Mouse (Mus musculus): ENCODE data around the gene Mrpl48.

Mrpl48 gene

DNA sequence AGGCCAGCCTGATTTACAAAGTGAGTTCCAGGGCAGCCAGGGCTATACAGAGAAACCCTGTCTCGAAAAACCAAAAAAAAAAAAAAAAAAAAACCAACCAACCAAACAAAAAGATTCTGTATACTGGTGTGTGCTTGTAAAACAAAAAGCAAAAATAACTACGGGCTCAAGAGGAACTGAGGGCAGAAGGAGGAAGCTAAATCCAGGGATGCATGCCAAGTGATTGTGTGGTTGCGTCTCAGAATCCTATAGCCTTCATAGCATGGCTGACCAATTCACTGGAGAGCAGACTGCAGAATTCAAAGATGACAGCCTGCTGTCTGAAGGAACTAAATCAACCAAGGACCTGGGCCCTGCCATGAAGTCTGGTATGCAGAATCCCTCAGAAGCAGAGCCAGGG lies 73.9 kb downstream of the Mrpl48 start:
- no peak for DNase-seq (ENCODE audit: low spot score in 2 of 2)

DNA sequence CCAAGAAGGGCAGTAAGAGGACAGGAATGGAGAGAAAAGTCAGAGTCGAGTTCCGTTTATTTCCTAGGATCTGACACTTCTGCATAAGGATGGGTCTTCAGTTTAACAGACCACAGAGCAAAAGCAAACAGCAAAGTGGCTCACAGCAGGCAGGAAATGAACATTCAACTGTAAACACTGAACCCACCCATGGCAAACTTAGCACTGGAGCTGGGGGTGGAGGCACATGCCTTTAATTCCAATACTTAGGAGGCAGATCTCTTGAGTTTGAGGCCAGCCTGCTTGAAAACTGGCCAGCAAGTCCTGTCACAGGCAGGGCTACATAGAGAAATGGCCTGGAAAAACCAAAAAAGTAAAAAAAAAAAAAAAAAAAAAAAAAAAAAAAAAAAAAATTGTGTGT lies 74.6 kb downstream of the Mrpl48 start:
- no peak for DNase-seq (ENCODE audit: low spot score in 2 of 2)

DNA sequence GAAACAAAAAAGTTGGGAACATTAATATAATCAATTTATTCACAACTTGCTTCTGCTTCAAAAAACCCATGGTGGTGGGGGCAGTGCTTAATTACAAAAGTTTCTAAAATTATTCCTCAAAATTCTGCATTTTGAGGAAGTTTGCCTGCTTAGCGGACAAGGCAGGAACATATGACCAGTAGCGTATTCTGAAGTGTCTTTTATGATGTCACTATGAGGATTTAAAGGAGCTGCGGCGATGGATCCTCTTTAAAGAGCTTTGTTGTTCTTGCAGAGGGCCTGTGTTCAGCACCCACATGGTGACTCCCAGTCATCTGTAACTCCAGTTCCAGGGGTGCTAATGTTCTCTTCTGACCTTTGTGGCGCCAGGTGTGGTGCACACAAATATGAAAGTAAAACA lies 77.3 kb downstream of the Mrpl48 start:
- DNase-seq (ENCODE audit: low spot score in 2 of 2), result no peak

DNA sequence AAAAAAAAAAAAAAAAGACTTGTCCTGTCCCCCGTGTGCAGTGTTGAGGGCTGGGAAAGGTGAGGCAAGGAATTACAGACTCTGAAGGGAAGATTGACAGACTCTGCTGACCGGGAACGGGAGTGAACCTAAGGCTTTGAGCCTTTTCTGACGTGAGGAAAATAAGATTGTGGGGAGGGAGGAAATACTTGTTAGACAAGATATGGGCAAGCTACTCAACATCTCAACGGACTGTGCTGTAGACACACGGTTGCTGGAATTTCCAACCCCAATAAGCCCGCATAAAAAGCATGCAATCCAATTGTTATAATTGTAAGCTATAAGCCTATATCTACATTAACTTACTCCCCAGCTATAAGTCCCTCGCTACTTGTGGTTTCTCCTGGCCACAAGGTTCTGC lies 83.4 kb downstream of the Mrpl48 start:
- no peak for DNase-seq (ENCODE audit: low spot score in 2 of 2)

DNA sequence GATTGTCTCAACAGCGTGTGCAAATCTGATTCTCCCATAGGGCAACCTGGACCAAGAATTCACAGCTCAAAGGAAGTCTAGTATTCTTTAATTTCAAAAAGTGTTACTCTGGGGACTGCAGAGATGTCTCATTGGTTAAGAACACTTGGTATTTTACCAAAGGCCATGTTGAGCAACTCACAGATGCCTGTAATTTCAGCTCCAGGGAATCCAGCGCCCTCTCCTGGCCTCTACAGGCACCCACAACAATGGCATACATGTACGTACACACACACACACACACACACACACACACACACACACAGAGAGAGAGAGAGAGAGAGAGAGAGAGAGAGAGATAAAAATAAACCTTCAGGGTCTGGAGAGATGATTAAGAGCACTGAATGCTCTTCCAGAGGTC lies 85.9 kb downstream of the Mrpl48 start:
- no peak for DNase-seq (ENCODE audit: low spot score in 2 of 2)

DNA sequence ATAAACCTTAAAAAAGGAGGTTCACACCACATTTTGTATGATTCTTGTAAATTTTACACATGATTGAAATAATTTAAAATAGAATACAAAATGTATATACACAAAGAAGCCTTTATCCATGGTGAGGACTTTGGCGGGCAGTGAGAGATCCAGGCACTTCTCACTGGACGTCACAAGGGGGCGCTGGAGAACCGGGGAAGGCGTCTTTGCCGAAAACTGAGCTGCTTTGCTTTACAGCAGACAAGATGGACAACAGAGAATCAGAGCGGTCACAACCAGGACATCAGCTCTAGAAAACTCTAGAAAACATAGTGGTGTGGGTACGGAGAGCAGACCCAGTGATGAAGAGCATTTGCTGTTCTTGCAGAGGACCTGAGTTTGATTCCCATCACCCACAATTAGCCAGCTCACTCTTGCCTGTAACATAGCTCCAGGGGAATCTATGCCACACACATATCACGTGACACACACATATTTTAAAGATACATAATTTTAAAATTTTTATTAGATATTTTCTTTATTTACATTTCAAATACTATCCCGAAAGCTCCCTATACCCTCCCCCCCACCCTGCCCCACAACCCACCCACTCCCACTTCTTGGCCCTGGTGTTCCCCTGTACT lies 87.3 kb downstream of the Mrpl48 start:
- peak; percentile 86 to 91 for DNase-seq (ENCODE audit: low spot score in 2 of 2)

DNA sequence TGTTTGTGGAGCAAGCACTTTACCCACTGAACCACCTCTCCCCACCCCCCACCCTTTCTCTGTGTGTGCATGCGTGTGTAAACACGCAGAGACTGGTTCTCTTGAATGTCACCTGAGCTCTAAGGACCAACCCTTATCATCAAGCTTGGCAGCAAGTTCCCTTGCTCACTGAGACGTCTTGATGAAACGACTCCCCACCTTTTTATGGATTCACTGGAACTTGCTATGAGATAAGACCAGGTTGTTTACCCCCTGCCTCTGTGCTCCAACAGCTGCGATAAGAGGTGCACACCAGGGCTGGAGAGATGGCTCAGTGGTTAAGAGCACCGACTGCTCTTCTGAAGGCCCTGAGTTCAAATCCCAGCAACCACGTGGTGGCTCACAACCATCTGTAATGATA lies 87.9 kb downstream of the Mrpl48 start:
- DNase-seq (ENCODE audit: low spot score in 2 of 2), result no peak

DNA sequence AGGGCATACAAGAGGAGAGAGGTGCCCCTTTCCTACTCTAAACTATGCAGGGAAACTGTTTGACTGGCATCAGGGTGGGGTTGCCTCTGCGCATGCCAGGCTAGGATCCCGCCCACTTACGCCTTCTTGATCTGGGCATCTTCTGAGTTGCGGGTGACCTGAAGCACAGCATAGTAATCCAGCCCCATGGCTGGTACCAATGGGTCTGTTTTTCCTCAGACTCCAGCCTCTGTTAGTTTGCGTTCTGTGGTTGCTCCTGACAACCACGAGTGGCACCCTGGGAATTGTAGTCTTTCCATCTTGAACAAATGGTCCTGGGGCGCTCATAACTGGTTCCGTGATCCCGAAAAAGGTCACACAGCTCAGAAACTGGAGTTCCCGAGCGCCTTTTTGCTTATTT lies 93.5 kb downstream of the Mrpl48 start, which contains the start of gene Dnajb13:
TSS of gene Dnajb13 (minus strand) at position 388 of the 400 bp plus-strand sequence.
- DNase-seq (ENCODE audit: low spot score in 2 of 2), result no peak

DNA sequence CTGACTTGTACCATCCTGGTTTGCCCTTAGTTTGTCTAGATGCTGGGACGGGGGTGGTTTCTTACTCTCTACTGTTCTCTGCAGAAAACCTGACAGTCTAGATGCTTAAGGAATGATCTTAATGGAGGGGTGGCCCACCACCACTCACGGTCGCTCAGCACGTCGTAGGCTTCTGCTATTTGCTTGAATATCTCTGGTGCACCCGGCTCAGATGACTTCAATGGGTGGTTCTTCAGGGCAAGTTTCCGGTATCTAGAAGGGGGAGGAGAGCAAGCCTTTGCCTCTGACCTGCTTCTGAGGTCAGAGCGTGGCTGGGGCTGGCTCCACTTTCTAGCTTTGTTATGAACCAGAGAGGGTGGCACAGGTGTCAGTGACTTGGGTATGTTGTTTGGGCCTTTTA lies 96.5 kb downstream of the Mrpl48 start:
- no peak for DNase-seq (ENCODE audit: low spot score in 2 of 2)

DNA sequence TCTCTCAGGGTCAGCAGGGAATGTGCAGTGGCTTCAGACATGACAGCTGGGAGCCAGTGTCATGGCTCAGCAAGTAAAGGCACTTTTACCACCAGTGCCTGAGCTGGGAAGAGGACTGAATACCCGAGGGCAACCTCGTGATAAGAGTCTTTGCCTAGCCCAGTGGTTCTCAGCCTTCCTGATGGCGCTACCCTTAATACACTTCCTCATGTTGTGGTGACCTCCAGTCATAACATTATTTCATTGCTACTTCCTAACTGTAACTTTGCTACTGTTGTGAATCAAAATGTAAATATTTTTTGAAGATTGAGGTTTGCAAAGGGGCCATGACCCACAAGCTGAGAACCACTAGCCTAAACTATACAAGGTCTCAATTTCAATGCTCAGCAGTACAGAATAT lies 99.4 kb downstream of the Mrpl48 start:
- no peak for DNase-seq (ENCODE audit: low spot score in 2 of 2)

DNA sequence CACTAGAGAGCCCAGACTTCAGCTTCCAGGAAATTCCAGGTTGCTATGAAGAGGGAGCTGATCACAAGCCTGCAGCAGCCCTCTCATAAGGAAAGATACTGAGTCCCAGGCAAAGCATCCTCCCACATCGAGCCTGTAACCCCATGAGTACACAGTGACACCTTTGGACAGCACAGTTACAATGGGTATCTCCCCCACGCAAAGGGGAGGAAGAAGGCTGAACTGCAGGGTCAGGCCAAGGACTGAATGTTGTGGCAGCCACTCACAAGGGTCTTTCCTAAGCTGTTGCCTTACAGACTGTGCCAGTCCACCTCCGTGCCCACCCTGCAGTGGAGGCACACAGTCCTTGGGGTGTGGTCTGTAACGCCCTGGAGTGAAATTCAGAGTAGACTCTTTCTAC lies 101.6 kb downstream of the Mrpl48 start:
- DNase-seq (ENCODE audit: low spot score in 2 of 2), result no peak

DNA sequence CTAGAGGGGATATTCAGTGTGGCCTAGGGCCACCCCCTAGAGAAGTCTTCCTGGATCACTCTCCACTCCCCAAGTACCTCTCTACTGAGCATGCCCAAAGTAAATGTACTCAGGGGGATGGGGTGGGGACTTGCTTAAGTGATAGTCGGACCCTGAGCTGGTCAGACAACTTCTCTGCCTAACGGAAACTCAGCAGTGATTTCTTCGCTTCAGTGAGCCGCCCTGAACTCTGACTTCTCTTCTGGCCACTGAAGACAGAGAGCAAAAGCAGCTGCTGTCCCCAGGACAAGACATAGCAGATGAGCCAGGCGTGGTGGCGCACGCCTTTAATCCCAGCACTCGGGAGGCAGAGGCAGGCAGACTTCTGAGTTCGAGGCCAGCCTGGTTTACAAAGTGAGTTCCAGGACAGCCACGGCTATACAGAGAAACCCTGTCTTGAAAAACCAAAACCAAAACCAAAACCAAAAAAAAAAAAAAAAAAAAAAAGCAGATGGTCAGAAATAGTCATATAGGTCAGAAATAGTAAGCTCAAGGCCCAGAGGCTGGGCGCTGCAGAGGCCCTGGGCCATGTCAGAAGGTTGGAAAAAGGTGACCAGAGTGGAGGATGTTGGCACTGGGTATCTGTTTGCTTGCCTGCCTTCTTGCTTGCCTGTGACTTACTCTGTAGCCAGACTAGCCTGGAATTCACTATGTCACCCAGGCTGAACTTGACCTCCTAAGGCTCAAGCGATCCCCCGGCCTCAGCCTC lies 103.2 kb downstream of the Mrpl48 start:
- DNase-seq (ENCODE audit: low spot score in 2 of 2), result no peak

DNA sequence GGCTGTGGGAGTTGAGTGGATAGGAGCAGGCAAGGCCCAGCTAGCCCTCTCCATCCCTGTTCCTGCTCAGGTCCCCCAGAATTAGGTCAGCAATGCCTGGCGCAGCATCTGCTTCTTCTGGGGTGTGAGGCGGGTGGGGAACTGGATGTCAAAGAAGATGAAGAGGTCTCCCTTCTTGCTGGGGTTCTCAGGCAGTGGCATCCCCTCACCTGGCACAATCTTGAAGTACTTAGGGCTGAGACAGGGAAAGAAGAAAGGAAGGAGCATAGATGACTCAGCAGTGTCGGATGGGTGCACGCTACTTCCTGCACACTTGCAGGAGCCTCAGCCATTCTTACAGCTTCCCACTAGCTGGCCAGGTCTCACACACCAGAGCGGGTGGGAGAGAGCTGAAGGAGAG lies 105.0 kb downstream of the Mrpl48 start:
- no peak for DNase-seq (ENCODE audit: low spot score in 2 of 2)

DNA sequence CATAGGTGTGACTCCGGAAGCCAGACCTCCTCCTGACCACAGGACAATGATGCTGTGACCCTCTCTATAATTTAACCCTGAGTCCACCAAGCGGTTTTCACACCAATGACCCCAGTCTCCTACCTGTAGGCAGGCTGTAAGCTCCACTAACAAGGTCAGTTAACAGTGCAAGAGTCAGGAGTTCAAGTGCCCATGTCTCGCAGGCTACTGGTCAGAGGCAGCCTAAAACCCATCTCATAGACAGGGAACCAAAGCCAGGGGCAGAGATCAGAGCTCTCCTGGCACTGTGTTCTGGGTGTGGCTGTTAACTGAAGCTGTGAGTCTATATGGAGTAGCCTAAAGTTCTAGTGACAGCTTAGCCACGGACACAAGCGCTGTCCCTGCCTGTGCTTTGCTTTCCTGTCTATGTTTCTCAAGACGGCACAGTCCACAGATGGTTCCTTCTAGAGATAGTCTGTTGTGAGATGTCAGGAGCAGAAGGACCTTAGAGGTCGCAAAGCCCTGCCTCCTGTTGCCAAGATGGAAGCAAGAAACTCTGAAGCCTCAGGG lies 105.7 kb downstream of the Mrpl48 start:
- no peak for DNase-seq (ENCODE audit: low spot score in 2 of 2)

DNA sequence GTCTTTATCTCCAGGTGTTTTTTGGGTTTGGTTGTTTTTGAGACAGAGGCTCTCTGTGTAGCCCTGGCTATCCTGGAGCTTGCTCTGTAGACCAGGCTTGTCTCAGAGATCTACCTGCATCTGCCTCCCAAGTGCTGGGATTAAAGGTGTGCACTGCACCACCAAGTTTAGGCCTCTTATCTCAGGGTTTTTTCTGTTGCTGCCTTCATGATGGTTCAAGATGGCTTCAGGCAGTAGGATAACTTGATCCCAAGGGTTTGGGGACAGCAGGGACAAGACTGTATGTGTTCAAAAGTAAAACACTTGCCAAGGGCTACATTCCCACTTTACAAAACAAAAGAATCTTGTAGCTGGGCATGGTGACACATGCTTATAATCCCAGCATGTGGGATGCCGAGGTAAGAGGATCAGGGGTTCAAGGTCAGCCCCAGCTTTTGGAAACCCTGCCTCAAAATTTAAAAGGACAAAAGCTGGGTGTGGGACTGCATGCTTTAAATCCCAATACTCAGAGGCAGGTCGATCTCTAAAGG lies 106.2 kb downstream of the Mrpl48 start:
- no peak for DNase-seq (ENCODE audit: low spot score in 2 of 2)

DNA sequence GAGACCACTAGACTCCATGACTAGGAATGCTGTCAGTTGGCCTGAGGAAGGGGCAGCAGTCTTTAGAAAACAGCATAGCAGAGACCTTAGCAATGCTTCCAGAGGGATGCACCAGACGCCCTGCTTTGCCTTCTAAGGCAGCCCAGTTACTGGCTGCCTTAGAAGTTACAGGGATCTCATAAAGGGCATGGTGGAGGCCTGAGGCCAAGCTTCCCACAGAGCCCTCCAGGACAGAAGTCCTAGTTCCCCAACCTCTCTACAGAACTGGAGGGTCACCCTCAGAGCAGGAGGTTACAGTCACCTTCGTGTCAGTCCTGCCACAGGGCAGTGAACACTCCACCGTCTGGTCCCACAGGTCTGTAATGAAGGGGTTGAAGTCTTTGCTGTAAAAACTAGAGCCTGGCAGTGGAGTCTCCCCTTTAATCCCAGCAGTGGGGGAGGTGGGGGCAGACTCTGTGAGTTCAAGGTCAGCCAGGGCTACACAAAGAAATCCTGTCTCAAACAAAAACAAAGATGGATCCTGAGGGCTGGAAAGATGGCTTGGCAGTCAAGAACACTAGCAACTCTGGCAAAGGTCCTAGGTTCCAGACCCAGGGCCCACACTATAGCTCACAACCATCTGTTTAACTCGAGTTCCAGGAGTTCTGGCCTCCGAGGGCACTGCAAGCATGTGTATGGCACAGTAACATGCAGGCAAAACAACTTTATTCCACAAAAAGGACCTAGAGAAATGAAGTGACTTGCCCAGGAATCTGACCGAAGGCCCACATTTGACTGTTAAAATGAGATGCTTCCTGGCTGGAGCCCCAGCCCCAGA lies 106.9 kb downstream of the Mrpl48 start:
- DNase-seq (ENCODE audit: low spot score in 2 of 2), result no peak

DNA sequence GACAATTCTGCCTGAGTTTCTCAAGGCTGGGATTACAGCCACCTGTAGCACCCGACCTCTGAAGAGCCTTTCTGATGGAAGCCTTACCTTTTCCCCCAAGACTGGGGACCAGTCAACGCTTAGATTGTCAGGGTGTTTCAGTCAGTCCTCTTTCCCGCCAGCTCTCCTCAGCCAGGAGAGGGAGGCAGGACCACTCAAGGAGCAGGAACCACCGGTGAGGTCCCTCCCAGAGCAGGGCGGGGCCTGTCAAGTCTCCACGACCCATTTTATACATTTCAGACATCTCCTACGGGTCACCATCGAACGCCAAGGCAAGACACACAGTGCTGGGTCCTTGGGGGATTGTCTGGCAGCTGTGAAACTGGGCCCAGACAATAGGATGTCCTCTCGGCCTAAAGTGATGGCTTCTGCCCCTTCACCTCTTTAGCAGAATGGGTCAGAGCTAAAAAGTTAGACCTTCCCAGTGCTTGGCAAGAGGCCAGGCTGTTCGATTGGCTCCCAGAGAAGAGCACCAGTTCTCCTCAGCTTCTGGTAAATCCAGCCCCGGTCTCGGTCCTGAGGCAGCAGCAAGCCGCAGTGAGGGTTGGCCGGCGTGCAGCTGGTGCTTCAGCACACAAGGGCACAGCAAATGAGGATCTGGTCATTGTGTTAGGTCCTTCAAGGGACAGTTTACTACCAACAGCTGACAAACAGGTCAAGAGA lies 107.7 kb downstream of the Mrpl48 start:
- no peak for DNase-seq (ENCODE audit: low spot score in 2 of 2)

DNA sequence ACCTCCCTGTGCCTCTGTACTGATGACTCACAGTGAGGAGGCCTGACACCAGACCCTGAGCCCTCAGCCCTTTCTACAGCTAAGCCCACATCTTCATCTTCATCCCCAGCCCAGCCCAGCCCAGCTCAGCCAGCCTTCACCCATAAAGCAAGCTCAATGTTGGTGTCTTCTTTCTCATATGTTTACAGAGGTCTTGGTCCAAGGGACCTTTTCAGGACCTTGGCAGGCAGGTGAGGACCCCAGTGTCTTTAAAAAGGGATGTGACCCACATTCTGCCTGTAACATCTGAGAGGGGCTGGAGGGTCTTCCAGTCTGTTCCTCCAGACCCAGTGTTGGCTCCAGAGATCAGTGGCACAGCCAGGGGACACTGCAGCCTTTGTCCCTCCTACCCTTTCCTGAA lies 108.6 kb downstream of the Mrpl48 start:
- no peak for DNase-seq (ENCODE audit: low spot score in 2 of 2)

DNA sequence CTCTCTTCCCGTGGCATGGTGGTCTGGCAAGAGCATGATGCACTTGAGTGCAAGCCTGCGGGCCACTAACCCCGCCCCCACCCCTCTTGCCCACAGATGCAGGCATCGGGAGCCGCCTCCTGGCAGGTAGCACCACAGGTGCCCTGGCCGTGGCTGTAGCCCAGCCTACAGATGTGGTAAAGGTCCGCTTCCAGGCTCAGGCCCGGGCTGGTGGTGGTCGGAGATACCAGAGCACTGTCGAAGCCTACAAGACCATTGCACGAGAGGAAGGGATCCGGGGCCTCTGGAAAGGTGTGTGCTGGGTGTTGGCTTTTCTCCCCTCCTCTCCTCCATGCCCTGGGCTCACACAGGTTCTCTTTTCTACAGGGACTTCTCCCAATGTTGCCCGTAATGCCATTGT lies 110.1 kb downstream of the Mrpl48 start:
- DNase-seq (ENCODE audit: low spot score in 2 of 2), result no peak

DNA sequence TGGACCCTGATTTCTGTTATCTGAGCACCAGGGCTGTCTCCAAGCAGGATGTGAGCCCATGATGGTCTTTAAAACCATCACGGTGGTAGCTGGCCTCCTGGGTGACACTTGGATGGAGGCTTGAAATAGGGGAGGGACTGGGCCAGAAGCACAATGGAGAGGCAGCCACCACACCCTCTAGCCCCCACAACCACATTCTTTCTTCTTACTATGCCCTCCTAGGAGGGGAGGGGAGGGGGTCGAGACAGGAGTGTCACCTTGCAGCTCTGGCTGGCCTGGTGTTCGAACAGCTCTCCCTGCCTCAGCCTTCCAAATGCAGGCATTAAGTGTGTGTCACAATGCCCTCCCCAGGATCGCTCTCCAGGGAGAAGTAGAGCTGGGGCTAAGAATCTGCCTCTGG lies 110.7 kb downstream of the Mrpl48 start:
- DNase-seq (ENCODE audit: low spot score in 2 of 2), result no peak

DNA sequence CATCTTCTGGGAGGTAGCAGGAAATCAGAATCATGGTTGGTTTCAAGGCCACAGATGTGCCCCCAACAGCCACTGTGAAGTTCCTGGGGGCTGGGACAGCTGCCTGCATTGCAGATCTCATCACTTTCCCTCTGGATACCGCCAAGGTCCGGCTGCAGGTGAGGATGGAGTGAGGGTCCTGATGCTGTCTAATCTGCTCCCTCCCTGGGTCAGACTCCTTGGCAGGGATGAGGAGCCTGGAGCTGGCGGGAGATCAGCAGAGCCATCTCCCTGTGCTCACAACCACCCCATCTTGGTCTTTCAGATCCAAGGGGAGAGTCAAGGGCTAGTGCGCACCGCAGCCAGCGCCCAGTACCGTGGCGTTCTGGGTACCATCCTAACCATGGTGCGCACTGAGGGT lies 111.3 kb downstream of the Mrpl48 start:
- no peak for DNase-seq (ENCODE audit: low spot score in 2 of 2)

DNA sequence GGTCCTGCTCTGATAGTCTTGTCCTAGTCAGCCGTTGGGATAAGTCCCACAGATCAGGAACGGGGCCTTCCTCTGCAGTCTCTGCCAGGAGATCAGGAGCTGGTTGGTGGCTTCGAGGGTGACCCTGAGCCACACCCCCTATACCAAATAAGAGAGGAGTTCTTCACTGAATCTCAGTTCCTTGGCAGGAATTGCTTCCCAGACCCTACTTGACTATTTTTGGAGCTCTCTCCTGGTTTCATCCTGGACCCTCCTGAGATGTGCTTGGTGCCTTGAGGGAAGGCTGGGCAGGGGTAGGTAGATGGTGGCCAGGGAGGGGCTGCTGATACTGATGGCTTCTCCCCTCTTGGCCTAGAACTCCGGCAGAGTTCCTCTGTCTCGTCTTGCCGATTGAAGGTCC lies 111.7 kb downstream of the Mrpl48 start:
- DNase-seq (ENCODE audit: low spot score in 2 of 2), result no peak

Measured in cerebellum, postnatal 4 days (tissue).